Mouse (Mus musculus): ENCODE measurements around the gene Rcc1.
"Not testable (repeated sequence)": the region's sequence is repeated elsewhere in the genome, so short reads cannot be mapped to it uniquely, and the experiment has no call there.

Rcc1 gene

DNA sequence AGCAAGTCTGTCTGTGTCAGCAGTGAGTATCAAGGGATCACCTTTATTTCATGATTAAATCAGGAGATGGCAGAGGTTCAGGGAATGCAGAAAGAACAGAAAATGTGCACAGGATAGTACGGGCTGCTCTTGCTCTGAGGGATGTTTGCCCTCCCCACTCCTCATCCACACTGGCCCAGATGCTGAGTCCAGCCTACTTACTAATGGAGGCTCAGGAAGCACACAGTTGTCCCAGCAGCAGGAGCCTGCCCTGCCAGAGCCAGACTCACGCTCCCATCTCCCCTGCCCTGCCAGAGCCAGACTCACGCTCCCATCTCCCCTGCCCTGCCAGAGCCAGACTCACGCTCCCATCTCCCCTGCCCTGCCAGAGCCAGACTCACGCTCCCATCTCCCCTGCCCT lies 64.6 kb downstream of the Rcc1 start:
- DNase-seq (ENCODE audit: extremely low read depth, low read depth): not testable (repeated sequence)

All from MEL-GATA-1-ER (cell line).